Mouse (Mus musculus) liver, postnatal 0 days (tissue): ENCODE data around the gene Hist2h2ac.
"Not testable (repeated sequence)": the region's sequence is repeated elsewhere in the genome, so short reads cannot be mapped to it uniquely, and the experiment has no call there.

Experiments
- CTCF ChIP-seq: sonication (generic); IDR thresholded peaks from 2 replicates; pipeline ENCODE4 v1.5.1; 2016; ENCODE audit warnings: antibody characterized with exemption, low read depth
- EP300 ChIP-seq: IDR thresholded peaks from 2 replicates; pipeline ENCODE4 v1.6.1; 2016; ENCODE audit warnings: antibody characterized with exemption, low read depth, mild to moderate bottlenecking

DNA sequence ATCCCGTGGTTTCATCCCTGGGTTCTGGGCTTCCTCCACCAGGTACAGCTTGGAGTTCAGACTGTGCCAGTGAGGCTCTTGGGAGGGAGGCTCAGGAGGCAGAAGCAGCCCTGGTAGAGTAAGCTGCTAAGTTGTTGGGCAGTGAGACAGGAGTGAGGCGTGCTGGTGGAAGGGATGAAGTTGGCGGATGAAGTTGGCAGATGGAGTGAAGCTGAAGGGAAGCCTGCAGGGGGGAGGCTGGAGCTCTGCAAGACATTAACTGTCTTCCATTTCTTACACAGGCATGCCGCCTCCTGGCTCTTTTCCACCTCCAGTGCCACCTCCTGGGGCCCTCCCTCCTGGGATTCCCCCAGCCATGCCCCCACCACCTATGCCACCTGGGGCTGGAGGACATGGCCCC lies 46.6 kb downstream of the Hist2h2ac start:
- not testable (repeated sequence) for TF ChIP-seq CTCF, EP300
